In genomic region chr2:94289169-94289568, GRCm38 (mm10) we compare ENCODE assay signal across 8 mouse cellular contexts.
DNase-seq lines count a peak whose midpoint lies in the region; TF ChIP-seq lines count a peak whose summit lies in the region.

No protein-coding gene starts in this region.

- H3K27me3 ChIP-seq in kidney, adult 2 months (replicated peaks; ENCODE audit: control insufficient read depth, insufficient read depth, low read length) = no peaks in the 10 kb centered on the region
- H3K27me3 ChIP-seq in midbrain, embryonic 10.5 days (ENCODE audit: low read depth, poor library complexity, severe bottlenecking) = no peaks in the 10 kb centered on the region

- no peaks in the 10 kb centered on the region for H3K36me3 ChIP-seq in kidney, adult 2 months (ENCODE audit: control insufficient read depth, insufficient read depth, low read length)
- H3K36me3 ChIP-seq in midbrain, embryonic 10.5 days = no peaks in the 10 kb centered on the region

- H3K27ac ChIP-seq in kidney, adult 2 months (ENCODE audit: insufficient read depth, low read depth, low read length) = no peak overlapping the region
- peak overlapping the region; percentile 88 for H3K27ac ChIP-seq in midbrain, embryonic 10.5 days (replicated peaks)

- no peak overlapping the region for H3K4me3 ChIP-seq in kidney, adult 2 months (ENCODE audit: insufficient read depth, low read depth, low read length)
- H3K4me3 ChIP-seq in midbrain, embryonic 10.5 days = peak overlapping the region; percentile 24; the same call in 1 of the 2 replicates

- H3K4me1 ChIP-seq in kidney, adult 2 months (ENCODE audit: control insufficient read depth, insufficient read depth, low read length) = no peaks in the 10 kb centered on the region; the same call in 1 of the 2 replicates
- peaks cover 45% of the 10 kb centered on the region for H3K4me1 ChIP-seq in midbrain, embryonic 10.5 days

- H3K9me3 ChIP-seq in midbrain, embryonic 10.5 days (replicated peaks) = no peaks in the 10 kb centered on the region

- 3% methylated on average over 2 of the region's 2 CpGs for WGBS in kidney, adult 2 months
- WGBS in midbrain, embryonic 10.5 days = 0% methylated on average over 2 of the region's 2 CpGs

- TF ChIP-seq CTCF in kidney, adult 2 months (conservative IDR thresholded peaks at IDR 0.05; ENCODE audit: insufficient read depth, insufficient read length, low read depth, low read length) = no peak

- TF ChIP-seq POLR2A in kidney, adult 2 months (IDR thresholded peaks at IDR 0.05; ENCODE audit: low read depth, low read length) = no peak

- peak; percentile 11 for DNase-seq in adrenal gland, postnatal 25 days
- no peak for DNase-seq in adrenal gland, adult 8-10 months
- DNase-seq in right cerebral cortex, postnatal 4 days = peak; percentile 60
- no peak for DNase-seq in right cerebral cortex, postnatal 25 days
- DNase-seq in kidney, adult 2 months = peak; percentile 75
- peak; percentile 91 for DNase-seq in midbrain, embryonic 10.5 days (ENCODE audit: low spot score)
- DNase-seq in spleen, adult 12 weeks (ENCODE audit: low spot score) = no peak
- DNase-seq in thymus, postnatal 36 days = no peak

Comparison
In these comparisons a context has a peak if more than half of its experiments do, and no peak if none do; other contexts are left out.
1. DNase-seq: peak in adrenal gland, postnatal 25 days (single experiment), right cerebral cortex, postnatal 4 days (single experiment), kidney, adult 2 months (single experiment) and midbrain, embryonic 10.5 days (single experiment); none in adrenal gland, adult 8-10 months (single experiment), right cerebral cortex, postnatal 25 days (single experiment), spleen, adult 12 weeks (single experiment) and thymus, postnatal 36 days (0 of 2).